Mouse (Mus musculus) thymus, postnatal 10 days (tissue): ENCODE data around the gene Zfp882.
"Not testable (repeated sequence)": the region's sequence is repeated elsewhere in the genome, so short reads cannot be mapped to it uniquely, and the experiment has no call there.

ENCODE experiments used
- DNase-seq, 2 experiments: peaks; one replicate each; pipeline ENCODE4 v3.0.0; 2021; ENCODE audit warnings: low spot score in 2 of 2

Gene Zfp882

GRCm38 (mm10) chr8:71952489-71952888 lies 44.1 kb downstream of the Zfp882 start:
- no peak for DNase-seq

GRCm38 (mm10) chr8:71952961-71953700 lies 44.7 kb downstream of the Zfp882 start:
- DNase-seq: not testable (repeated sequence)

- no peak for DNase-seq
These were observed 46.3 kb downstream of the Zfp882 start for GRCm38 (mm10) chr8:71954666-71955065.

GRCm38 (mm10) chr8:71960483-71960882 lies 52.1 kb downstream of the Zfp882 start:
- DNase-seq: no peak

- no peak for DNase-seq
These were observed 53.4 kb downstream of the Zfp882 start for GRCm38 (mm10) chr8:71961796-71962195.

GRCm38 (mm10) chr8:71964051-71964450 lies 55.6 kb downstream of the Zfp882 start:
- DNase-seq: no peak

GRCm38 (mm10) chr8:71965166-71965565 lies 56.8 kb downstream of the Zfp882 start:
- no peak for DNase-seq
